Mouse (Mus musculus) heart, postnatal 0 days (tissue): ENCODE results near the gene Mocs1. TPM values are rescaled to one million over a fixed set of nuclear protein-coding genes. Genes with fewer than 3 reads are reported as not detected.
A peak's percentile ranks its signal among the peaks of the same experiment; 100 is the strongest.

Source experiments
- ATAC-seq: fragments of 200-750 bp; cut with Nextera tagmentation; 2 replicates; pipeline ENCODE4 v1.8.0; 2017; ENCODE audit warnings: low read depth, moderate number of reproducible peaks, moderate library complexity; ENCODE audit not compliant: insufficient read depth
- DNase-seq: peaks from one replicate; pipeline ENCODE4 v3.0.0-alpha.2; 2016; ENCODE audit warnings: low spot score
- H3K27ac ChIP-seq: fragments of 300-500 bp; sonication (generic); 2 replicates; pipeline ENCODE4 v1.5.1; 2014; ENCODE audit warnings: low read depth, mild to moderate bottlenecking
- H3K27me3 ChIP-seq: fragments of 300-500 bp; sonication (generic); 2 replicates; pipeline ENCODE4 v1.6.1; 2014; ENCODE audit warnings: low read length, mixed read lengths; ENCODE audit not compliant: control insufficient read depth, insufficient read depth
- H3K36me3 ChIP-seq: fragments of 300-500 bp; sonication (generic); replicated peaks from 2 replicates; pipeline ENCODE4 v1.6.1; 2014; ENCODE audit warnings: low read length, mixed read lengths; ENCODE audit not compliant: control insufficient read depth, insufficient read depth
- H3K4me1 ChIP-seq: fragments of 300-500 bp; sonication (generic); 2 replicates; pipeline ENCODE4 v1.6.1; 2014; ENCODE audit warnings: antibody characterized with exemption; ENCODE audit not compliant: control insufficient read depth, insufficient read depth
- H3K4me2 ChIP-seq: fragments of 300-500 bp; sonication (generic); 2 replicates; pipeline ENCODE4 v1.6.1; 2014; ENCODE audit warnings: low read depth, mild to moderate bottlenecking, low read length, moderate library complexity
- H3K4me3 ChIP-seq: fragments of 300-500 bp; sonication (generic); 2 replicates; pipeline ENCODE4 v1.5.1; 2014; ENCODE audit warnings: low read depth, low read length
- H3K9ac ChIP-seq: fragments of 300-500 bp; sonication (generic); replicated peaks from 2 replicates; pipeline ENCODE4 v1.6.1; 2014; ENCODE audit warnings: low read depth, low read length, mixed read lengths
- H3K9me3 ChIP-seq: fragments of 300-500 bp; sonication (generic); replicated peaks from 2 replicates; pipeline ENCODE4 v1.6.1; 2016; ENCODE audit warnings: low read length; ENCODE audit not compliant: control insufficient read depth
- CTCF ChIP-seq: IDR thresholded peaks from 2 replicates; pipeline ENCODE4 v1.5.1; 2016; ENCODE audit warnings: antibody characterized with exemption, control low read depth, low read depth
- EP300 ChIP-seq: IDR thresholded peaks from 2 replicates; pipeline ENCODE4 v1.6.1; 2016; ENCODE audit warnings: antibody characterized with exemption, low read depth
- WGBS: fragments of 180-500 bp; shearing (Covaris S2); extraction: QIAGEN DNeasy Blood & Tissue Kit; methylation state at CpG from one replicate; pipeline ENCODE4 v1.1.7; 2014; 5-methylcytosine and 5-hydroxymethylcytosine counted together
- polyA plus RNA-seq: library from polyadenylated mRNA; unstranded; fragments of >200 nt; fragmentation: Nextera tagmentation; extraction: Ambion mirVana; gene quantifications from 2 replicates; pipeline ENCODE4 v1.2.1, GENCODE M21; 2015
- total RNA-seq: library from RNA; depleted of rRNA; stranded (reverse); fragments of >200 nt; gene quantifications from 2 replicates; pipeline ENCODE4 v1.2.3, GENCODE M21; 2014; ENCODE audit warnings: low replicate concordance

Mocs1 gene
- total and polyA plus RNA-seq, 2 experiments from 2014 or later = 2.8 to 13.1 TPM

DNA sequence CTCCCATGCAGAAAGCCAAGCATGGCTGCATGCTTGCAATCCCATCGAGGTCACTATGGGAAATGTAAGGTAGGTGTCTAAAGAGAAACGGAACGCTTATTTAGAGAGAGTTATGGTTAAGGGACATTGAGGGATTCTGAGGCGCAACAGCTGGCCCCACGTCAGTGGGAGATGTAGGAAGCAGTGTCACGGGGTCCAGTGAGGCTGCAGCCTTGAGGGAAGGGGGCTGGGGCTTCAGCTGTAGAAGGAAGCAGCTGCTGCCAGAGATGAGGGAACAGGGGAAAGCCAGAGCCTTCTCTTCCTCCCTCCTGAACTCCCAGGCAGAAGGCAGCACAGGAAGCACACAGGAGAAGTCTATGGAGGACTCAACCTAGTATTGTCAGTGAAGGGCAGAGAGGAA is 22.8 kb downstream of the Mocs1 start:
- Histone ChIP-seq H3K4me2 (no peak overlapping the region), H3K36me3 (peaks cover 39% of the 10 kb centered on the region), H3K4me3 (no peak overlapping the region), H3K4me1 (peaks cover 8% of the 10 kb centered on the region; the same call in 1 of the 2 replicates), H3K27ac (no peak overlapping the region), H3K9ac (no peak overlapping the region), H3K27me3 (no peaks in the 10 kb centered on the region), H3K9me3 (no peaks in the 10 kb centered on the region)
- ATAC-seq (peak; percentile 30; the same call in 1 of the 2 replicates), DNase-seq (no peak)
- 68% methylated on average over 6 of the region's 6 CpGs for WGBS
- no peak for TF ChIP-seq CTCF
- TF ChIP-seq EP300 = no peak

DNA sequence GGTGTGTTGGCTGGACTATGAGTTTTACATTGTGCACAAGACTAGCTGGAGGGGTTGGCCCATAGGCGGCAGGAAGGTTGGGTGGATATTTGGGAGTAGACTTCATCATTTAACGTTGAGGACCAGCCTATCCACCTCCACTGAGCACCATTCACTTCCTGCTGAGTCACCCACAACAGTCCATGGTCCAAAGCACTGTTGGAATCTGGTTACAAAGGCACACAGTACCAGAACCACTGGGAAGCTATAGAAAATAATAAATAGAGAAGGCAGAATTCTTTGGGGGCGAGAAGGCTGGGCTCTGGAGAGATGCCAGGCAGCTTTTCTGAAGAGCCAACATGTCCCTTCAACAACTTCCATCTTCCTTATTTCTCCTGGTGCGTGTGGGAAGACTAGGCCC is 28.2 kb downstream of the Mocs1 start:
- H3K36me3 ChIP-seq = peaks cover 42% of the 10 kb centered on the region; the same call in 1 of the 2 replicates
- 76% methylated on average over 4 of the region's 4 CpGs for WGBS
- H3K27me3 ChIP-seq = no peaks in the 10 kb centered on the region
- H3K27ac ChIP-seq = no peak overlapping the region
- no peak overlapping the region for H3K4me3 ChIP-seq
- ATAC-seq = no peak
- H3K4me1 ChIP-seq = no peaks in the 10 kb centered on the region
- H3K9me3 ChIP-seq = no peaks in the 10 kb centered on the region
- no peak overlapping the region for H3K9ac ChIP-seq
- no peak for TF ChIP-seq EP300
- no peak for TF ChIP-seq CTCF
- DNase-seq = no peak
- no peak overlapping the region for H3K4me2 ChIP-seq

GRCm38 (mm10) chr17:49457833-49458232 is 29.7 kb downstream of the Mocs1 start:
- whole genome bisulfite sequencing = 57% methylated on average over 3 of the region's 3 CpGs
- H3K9ac ChIP-seq = no peak overlapping the region
- no peaks in the 10 kb centered on the region for H3K27me3 ChIP-seq
- H3K4me3 ChIP-seq = no peak overlapping the region
- no peak overlapping the region for H3K27ac ChIP-seq
- DNase-seq (no peak), ATAC-seq (no peak)
- H3K36me3 ChIP-seq = peaks cover 42% of the 10 kb centered on the region; the same call in 1 of the 2 replicates
- no peak for TF ChIP-seq EP300
- no peak for TF ChIP-seq CTCF
- no peaks in the 10 kb centered on the region for H3K4me1 ChIP-seq
- no peak overlapping the region for H3K4me2 ChIP-seq
- H3K9me3 ChIP-seq = no peaks in the 10 kb centered on the region

- Histone ChIP-seq H3K27me3 (no peaks in the 10 kb centered on the region), H3K9me3 (no peaks in the 10 kb centered on the region), H3K27ac (no peak overlapping the region), H3K9ac (no peak overlapping the region), H3K4me1 (no peaks in the 10 kb centered on the region), H3K4me3 (no peak overlapping the region), H3K36me3 (peaks cover 41% of the 10 kb centered on the region; the same call in 1 of the 2 replicates), H3K4me2 (no peak overlapping the region)
- WGBS = 89% methylated on average over 18 of the region's 18 CpGs
- ATAC-seq = no peak
- DNase-seq = no peak
- TF ChIP-seq CTCF = no peak
- TF ChIP-seq EP300 = no peak
Measured at GRCm38 (mm10) chr17:49458386-49458785, 30.2 kb downstream of the Mocs1 start.

DNA sequence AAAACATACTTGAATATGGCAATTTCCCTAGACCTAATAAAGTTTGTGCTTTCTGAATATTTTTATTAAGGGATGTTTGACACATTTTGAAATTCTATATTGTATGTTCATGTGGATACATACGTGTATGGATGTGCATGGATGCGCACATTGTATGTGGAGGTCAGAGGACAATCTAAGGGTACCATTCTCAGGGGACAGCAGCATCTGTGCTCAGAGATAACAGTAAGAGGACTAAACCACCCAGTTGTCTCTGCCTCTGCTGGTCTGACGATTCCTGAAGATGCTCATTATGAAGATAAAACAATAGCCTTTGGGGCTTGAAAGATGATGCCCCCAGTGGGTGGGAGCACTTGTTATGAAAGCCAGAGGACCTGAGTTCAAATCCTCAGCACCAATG is 36.7 kb downstream of the Mocs1 start:
- no peak for ATAC-seq
- WGBS = 83% methylated on average over 3 of the region's 3 CpGs
- TF ChIP-seq EP300 (no peak), CTCF (no peak)

DNA sequence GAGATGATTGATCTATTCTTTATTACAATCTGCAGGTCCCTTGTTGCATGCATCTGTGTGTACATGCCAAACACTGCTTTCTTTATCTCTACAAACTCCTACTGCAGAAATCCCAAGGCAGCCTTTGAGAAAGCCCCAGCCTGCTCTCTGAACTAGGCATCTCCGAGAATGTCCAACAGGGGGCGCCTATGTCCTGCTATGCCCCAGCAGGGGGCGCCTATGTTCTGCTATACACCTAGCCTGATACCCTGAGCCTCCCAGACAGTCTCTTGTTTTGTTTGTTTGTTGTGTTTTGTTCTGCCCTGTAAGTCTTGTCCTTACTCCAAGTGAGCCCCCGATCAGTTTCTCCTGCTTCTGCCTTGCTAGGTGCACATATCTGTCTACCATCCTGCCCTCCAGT is 40.1 kb downstream of the Mocs1 start:
- peaks cover 10% of the 10 kb centered on the region; the same call in 1 of the 2 replicates for H3K36me3 ChIP-seq

More for the DNA sequence above, 36.7 kb downstream of the Mocs1 start:
- Histone ChIP-seq H3K9me3 (no peaks in the 10 kb centered on the region), H3K27me3 (no peaks in the 10 kb centered on the region), H3K4me2 (no peak overlapping the region), H3K36me3 (peaks cover 12% of the 10 kb centered on the region; the same call in 1 of the 2 replicates), H3K4me3 (no peak overlapping the region), H3K9ac (no peak overlapping the region), H3K4me1 (no peaks in the 10 kb centered on the region), H3K27ac (no peak overlapping the region)
- no peak for DNase-seq

More for the DNA sequence above, 40.1 kb downstream of the Mocs1 start:
- ATAC-seq = 0 out of 2 replicates have a peak, but pooled peaks have one; percentile 16
- DNase-seq = peak; percentile 83
- Histone ChIP-seq H3K4me2 (no peak overlapping the region), H3K27me3 (no peaks in the 10 kb centered on the region), H3K4me1 (peaks cover 9% of the 10 kb centered on the region), H3K27ac (no peak overlapping the region), H3K4me3 (no peak overlapping the region), H3K9ac (no peak overlapping the region), H3K9me3 (no peaks in the 10 kb centered on the region)
- TF ChIP-seq EP300 (no peak), CTCF (peak; percentile 98)
- WGBS = 23% methylated on average over 4 of the region's 4 CpGs
